Mouse (Mus musculus): Measurements from ENCODE around the gene Crx. TPM values are rescaled to one million over a fixed set of nuclear protein-coding genes. Genes with fewer than 3 reads are reported as not detected.
A peak's percentile ranks its signal among the peaks of the same experiment; 100 is the strongest.

The Crx gene
- polyA plus RNA-seq, 1 experiment from 2014 or later: not detected

GRCm38 (mm10) chr7:15910521-15910920, 30.8 kb upstream of the Crx start:
- Histone ChIP-seq H3K27me3 (no peaks in the 10 kb centered on the region), H3K36me3 (no peaks in the 10 kb centered on the region), H3K4me2 (no peak overlapping the region), H3K9ac (no peak overlapping the region), H3K4me1 (replicated peaks) (no peaks in the 10 kb centered on the region), H3K9me3 (no peaks in the 10 kb centered on the region), H3K27ac (replicated peaks) (no peak overlapping the region), H3K4me3 (no peak overlapping the region)
- no peak for ATAC-seq (ENCODE audit: low FRiP score, low read depth)
- WGBS: 86% methylated on average over 5 of the region's 5 CpGs

GRCm38 (mm10) chr7:15907971-15908590, 28.3 kb upstream of the Crx start:
- H3K9ac ChIP-seq: no peak overlapping the region
- H3K27me3 ChIP-seq: no peaks in the 10 kb centered on the region
- no peak overlapping the region for H3K4me3 ChIP-seq
- no peaks in the 10 kb centered on the region for H3K36me3 ChIP-seq
- no peak overlapping the region for H3K27ac ChIP-seq (replicated peaks)
- no peaks in the 10 kb centered on the region for H3K9me3 ChIP-seq
- H3K4me2 ChIP-seq: no peak overlapping the region
- WGBS: 84% methylated on average over 8 of the region's 8 CpGs
- ATAC-seq (ENCODE audit: low FRiP score, low read depth): no peak
- H3K4me1 ChIP-seq (replicated peaks): no peaks in the 10 kb centered on the region

GRCm38 (mm10) chr7:15906602-15907001, 26.8 kb upstream of the Crx start:
- Histone ChIP-seq H3K4me3 (no peak overlapping the region), H3K9me3 (no peaks in the 10 kb centered on the region), H3K9ac (no peak overlapping the region), H3K27me3 (no peaks in the 10 kb centered on the region), H3K27ac (replicated peaks) (no peak overlapping the region), H3K36me3 (no peaks in the 10 kb centered on the region), H3K4me2 (no peak overlapping the region), H3K4me1 (replicated peaks) (no peaks in the 10 kb centered on the region)
- 82% methylated on average over 1 of the region's 1 CpGs for WGBS
- no peak for ATAC-seq (ENCODE audit: low FRiP score, low read depth)

- H3K27ac ChIP-seq (replicated peaks): no peak overlapping the region
- WGBS: 78% methylated on average over 7 of the region's 7 CpGs
- H3K9me3 ChIP-seq: no peaks in the 10 kb centered on the region
- no peaks in the 10 kb centered on the region for H3K4me1 ChIP-seq (replicated peaks)
- ATAC-seq (ENCODE audit: low FRiP score, low read depth): no peak
- no peaks in the 10 kb centered on the region for H3K36me3 ChIP-seq
- H3K9ac ChIP-seq: no peak overlapping the region
- no peak overlapping the region for H3K4me3 ChIP-seq
- H3K4me2 ChIP-seq: no peak overlapping the region
- no peaks in the 10 kb centered on the region for H3K27me3 ChIP-seq
Observed at GRCm38 (mm10) chr7:15905861-15906260, 26.1 kb upstream of the Crx start.

- whole genome bisulfite sequencing: 78% methylated on average over 9 of the region's 9 CpGs
- H3K36me3 ChIP-seq: no peaks in the 10 kb centered on the region
- H3K9ac ChIP-seq: no peak overlapping the region
- H3K9me3 ChIP-seq: no peaks in the 10 kb centered on the region
- no peak overlapping the region for H3K4me3 ChIP-seq
- H3K27me3 ChIP-seq: no peaks in the 10 kb centered on the region
- no peaks in the 10 kb centered on the region for H3K4me1 ChIP-seq (replicated peaks)
- H3K27ac ChIP-seq (replicated peaks): no peak overlapping the region
- H3K4me2 ChIP-seq: no peak overlapping the region
- no peak for ATAC-seq (ENCODE audit: low FRiP score, low read depth)
Observed at GRCm38 (mm10) chr7:15901366-15902048, 21.7 kb upstream of the Crx start.

- Histone ChIP-seq H3K27me3 (no peaks in the 10 kb centered on the region), H3K9ac (no peak overlapping the region), H3K36me3 (no peaks in the 10 kb centered on the region), H3K27ac (replicated peaks) (no peak overlapping the region), H3K4me3 (no peak overlapping the region), H3K4me2 (no peak overlapping the region), H3K4me1 (replicated peaks) (no peaks in the 10 kb centered on the region), H3K9me3 (no peaks in the 10 kb centered on the region)
- WGBS: 76% methylated on average over 1 of the region's 1 CpGs
- ATAC-seq (ENCODE audit: low FRiP score, low read depth): no peak
Observed at GRCm38 (mm10) chr7:15894251-15894650, 14.5 kb upstream of the Crx start.

- H3K4me1 ChIP-seq (replicated peaks): no peaks in the 10 kb centered on the region
- H3K4me2 ChIP-seq: no peak overlapping the region
- no peak overlapping the region for H3K9ac ChIP-seq
- H3K4me3 ChIP-seq: no peak overlapping the region
- H3K27me3 ChIP-seq: no peaks in the 10 kb centered on the region
- WGBS: 90% methylated on average over 2 of the region's 2 CpGs
- no peaks in the 10 kb centered on the region for H3K9me3 ChIP-seq
- no peak overlapping the region for H3K27ac ChIP-seq (replicated peaks)
- no peaks in the 10 kb centered on the region for H3K36me3 ChIP-seq
- ATAC-seq (ENCODE audit: low FRiP score, low read depth): no peak
Observed at GRCm38 (mm10) chr7:15884127-15884526, 4.4 kb upstream of the Crx start.

GRCm38 (mm10) chr7:15882317-15882716, 2.5 kb upstream of the Crx start, which contains the start of gene Crxos:
Gene Crxos (plus strand): TSS chr7:15882617.
- Histone ChIP-seq H3K27ac (replicated peaks) (no peak within 1 kb of the TSS), H3K27me3 (no peaks in the 10 kb centered on the region), H3K4me1 (replicated peaks) (no peaks in the 10 kb centered on the region), H3K9me3 (no peaks in the 10 kb centered on the region), H3K4me3 (no peak within 1 kb of the TSS), H3K4me2 (no peak within 1 kb of the TSS), H3K9ac (no peak within 1 kb of the TSS), H3K36me3 (no peaks in the 10 kb centered on the region)
- 92% methylated on average over 2 of the region's 2 CpGs for WGBS
- ATAC-seq (ENCODE audit: low FRiP score, low read depth): no peak

- H3K27ac ChIP-seq (replicated peaks): no peak overlapping the region
- no peak for ATAC-seq (ENCODE audit: low FRiP score, low read depth)
- no peaks in the 10 kb centered on the region for H3K36me3 ChIP-seq
- H3K4me2 ChIP-seq: no peak overlapping the region
- no peaks in the 10 kb centered on the region for H3K27me3 ChIP-seq
- no peaks in the 10 kb centered on the region for H3K4me1 ChIP-seq (replicated peaks)
- H3K4me3 ChIP-seq: no peak overlapping the region
- no peaks in the 10 kb centered on the region for H3K9me3 ChIP-seq
- no peak overlapping the region for H3K9ac ChIP-seq
- WGBS: 67% methylated on average over 3 of the region's 3 CpGs
Observed at GRCm38 (mm10) chr7:15881831-15882230, 2.1 kb upstream of the Crx start.

- Histone ChIP-seq H3K9me3 (no peaks in the 10 kb centered on the region), H3K4me2 (no peak overlapping the region), H3K4me3 (no peak overlapping the region), H3K27ac (replicated peaks) (no peak overlapping the region), H3K4me1 (replicated peaks) (no peaks in the 10 kb centered on the region), H3K27me3 (no peaks in the 10 kb centered on the region), H3K36me3 (no peaks in the 10 kb centered on the region), H3K9ac (no peak overlapping the region)
- 0 out of 2 replicates have a peak, but pooled peaks have one; percentile 23 for ATAC-seq (ENCODE audit: low FRiP score, low read depth)
- WGBS: 7% methylated on average over 7 of the region's 7 CpGs
Observed at GRCm38 (mm10) chr7:15881388-15881787, 1.6 kb upstream of the Crx start.

- ATAC-seq (ENCODE audit: low FRiP score, low read depth): no peak
- no peaks in the 10 kb centered on the region for H3K36me3 ChIP-seq
- H3K27ac ChIP-seq (replicated peaks): no peak overlapping the region
- no peak overlapping the region for H3K4me2 ChIP-seq
- no peaks in the 10 kb centered on the region for H3K4me1 ChIP-seq (replicated peaks)
- no peak overlapping the region for H3K9ac ChIP-seq
- H3K9me3 ChIP-seq: no peaks in the 10 kb centered on the region
- no peak overlapping the region for H3K4me3 ChIP-seq
- H3K27me3 ChIP-seq: no peaks in the 10 kb centered on the region
- WGBS: 72% methylated on average over 4 of the region's 4 CpGs
Observed at GRCm38 (mm10) chr7:15864104-15864503, 15.7 kb downstream of the Crx start.

- Histone ChIP-seq H3K4me3 (no peak overlapping the region), H3K4me1 (replicated peaks) (no peaks in the 10 kb centered on the region), H3K36me3 (no peaks in the 10 kb centered on the region), H3K9ac (no peak overlapping the region), H3K4me2 (no peak overlapping the region), H3K27me3 (no peaks in the 10 kb centered on the region), H3K9me3 (no peaks in the 10 kb centered on the region), H3K27ac (replicated peaks) (no peak overlapping the region)
- 44% methylated on average over 2 of the region's 2 CpGs for WGBS
- ATAC-seq (ENCODE audit: low FRiP score, low read depth): no peak
Observed at GRCm38 (mm10) chr7:15859657-15860056, 20.1 kb downstream of the Crx start.
